Mouse (Mus musculus) CD4-positive, CD25-positive, alpha-beta regulatory T cell, adult 4 months (primary cell): Measurements from ENCODE around the gene Gm20425. TPM values are rescaled to one million over a fixed set of nuclear protein-coding genes. Genes with fewer than 3 reads are reported as not detected.
"Not testable (repeated sequence)": the region's sequence is repeated elsewhere in the genome, so short reads cannot be mapped to it uniquely, and the experiment has no call there.

Experiments used
- ATAC-seq: one replicate; pipeline ENCODE4 v1.8.0; 2017
- polyA plus RNA-seq, 2 experiments: library from polyadenylated mRNA; unstranded; fragments of 100-300 nt; shearing (Covaris generic); gene quantifications; one replicate each; pipeline ENCODE4 v1.2.1; 2017

The Gm20425 gene
- polyA plus RNA-seq, 2 experiments from 2014 or later = 1.5 to 4.2 TPM

DNA sequence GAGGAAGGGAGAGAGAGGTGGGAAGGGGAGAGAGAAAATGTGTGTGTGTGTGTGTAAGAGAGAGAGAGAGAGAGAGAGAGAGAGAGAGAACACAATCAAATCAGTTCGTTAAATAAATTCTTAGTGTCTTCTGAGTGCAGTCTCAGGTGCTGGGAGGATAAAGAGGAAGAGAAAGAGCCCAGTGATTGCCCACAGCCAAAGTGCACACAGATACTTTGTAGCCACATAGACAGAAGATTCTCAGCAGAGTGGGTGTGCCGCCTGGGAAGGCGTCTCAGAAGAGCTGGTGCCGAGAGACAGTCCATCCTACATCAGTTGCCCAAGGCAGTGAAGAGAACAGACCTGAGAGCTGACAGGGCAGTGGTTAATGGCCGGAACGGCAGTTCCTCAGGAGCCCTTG lies 15.8 kb downstream of the Gm20425 start:
- ATAC-seq = no peak

DNA sequence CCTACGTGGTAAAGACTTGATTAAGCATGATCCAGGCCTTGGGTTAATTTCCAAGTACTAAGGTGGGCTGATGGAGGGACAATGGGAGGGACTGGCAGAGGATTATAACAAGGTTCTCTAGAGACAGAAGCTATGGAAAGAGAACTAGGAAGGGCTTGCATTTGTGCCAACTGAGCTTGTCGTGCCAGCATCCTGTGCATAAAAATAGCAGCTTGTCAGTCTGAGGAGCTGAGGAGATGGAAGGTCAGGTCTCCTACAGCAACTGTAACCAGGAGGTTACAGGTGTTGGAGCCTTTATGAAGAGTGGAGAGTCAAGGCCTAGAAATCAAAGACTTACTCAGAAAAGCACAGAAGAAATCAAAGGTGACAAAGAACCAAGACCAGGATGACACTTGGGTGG lies 16.5 kb downstream of the Gm20425 start:
- no peak for ATAC-seq

DNA sequence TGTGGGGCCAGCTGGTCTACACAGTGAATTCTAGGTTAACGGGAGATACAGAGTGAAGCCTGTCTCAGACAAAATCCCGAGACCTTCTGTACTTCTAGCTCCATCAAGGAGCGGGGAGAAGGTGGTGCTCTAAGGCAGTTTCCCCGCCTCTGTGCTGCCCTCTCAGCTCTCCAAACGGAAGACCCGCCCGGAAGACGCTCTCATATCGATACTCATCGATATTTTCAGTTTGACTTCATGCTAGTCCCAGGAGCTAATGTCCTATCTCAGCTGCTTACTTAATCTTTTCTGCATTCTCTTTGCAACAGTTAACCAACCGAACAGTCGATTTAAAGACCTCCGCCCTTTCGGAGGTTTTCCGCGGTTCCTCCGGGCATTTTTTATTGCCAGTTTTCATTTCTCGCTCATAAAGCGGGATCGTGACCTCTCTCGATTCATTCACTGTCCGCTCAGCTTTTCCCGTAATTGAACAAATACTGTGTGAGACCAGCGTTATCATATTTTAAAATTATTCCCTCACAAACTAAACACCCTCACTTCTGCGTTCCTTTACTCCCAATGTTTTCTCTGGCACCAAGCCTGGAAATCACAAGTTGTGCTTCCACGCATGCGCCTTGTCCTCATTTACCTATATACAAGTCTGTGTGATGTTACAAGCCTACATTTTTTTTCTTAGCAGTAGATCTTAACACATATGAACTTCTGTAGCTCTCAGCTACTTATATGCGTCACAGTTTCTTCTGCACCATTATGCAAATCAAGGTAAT lies 17.3 kb downstream of the Gm20425 start:
- no peak for ATAC-seq

- ATAC-seq = no peak
Observed at GRCm38 (mm10) chr9:103208802-103209423, 21.2 kb downstream of the Gm20425 start.

GRCm38 (mm10) chr9:103207846-103208245 lies 22.3 kb downstream of the Gm20425 start:
- peak; percentile 98 for ATAC-seq

DNA sequence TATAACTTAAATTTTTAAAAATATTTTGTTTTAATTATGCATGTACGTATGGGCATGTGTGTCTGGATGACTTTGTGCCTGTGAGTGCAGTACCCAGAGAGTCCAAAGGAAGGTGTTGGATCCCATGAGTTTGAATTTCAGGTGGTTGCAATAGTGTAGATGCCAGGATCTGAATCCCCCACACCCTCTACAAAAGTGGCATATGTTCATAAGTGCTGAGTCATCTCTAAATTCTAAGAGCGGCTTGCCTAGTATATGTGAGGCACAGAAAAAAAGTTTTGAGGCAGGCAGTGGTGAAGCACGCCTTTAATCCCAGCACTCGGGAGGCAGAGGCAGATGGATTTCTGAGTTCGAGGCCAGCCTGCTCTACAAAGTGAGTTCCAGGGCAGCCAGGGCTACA lies 24.3 kb downstream of the Gm20425 start:
- ATAC-seq = no peak

GRCm38 (mm10) chr9:103201561-103202260 lies 28.4 kb downstream of the Gm20425 start, which contains the start of gene Srprb:
Gene Srprb, minus strand, starts transcription at chr9:103202137.
- ATAC-seq = peak; percentile 99

DNA sequence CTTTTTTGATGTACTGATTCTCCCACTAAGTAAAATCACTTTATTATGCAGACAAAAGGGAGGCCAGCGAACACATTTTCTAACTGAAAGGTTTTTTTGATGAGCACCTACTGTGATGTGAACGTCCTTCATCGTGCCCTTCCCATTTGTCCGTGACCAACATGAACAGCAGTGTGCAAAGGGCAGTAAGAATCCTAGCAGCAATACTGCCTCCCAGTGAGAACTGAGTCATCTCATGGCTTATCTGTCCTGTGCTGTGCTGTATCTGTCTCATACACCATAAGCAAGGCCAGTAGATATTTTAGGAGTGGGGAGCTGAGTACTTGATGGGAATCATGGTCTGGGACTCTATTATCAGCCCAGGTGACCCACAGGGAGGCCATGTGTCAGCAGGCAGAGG lies 41.7 kb downstream of the Gm20425 start:
- no peak for ATAC-seq

GRCm38 (mm10) chr9:103186747-103187146 lies 43.4 kb downstream of the Gm20425 start:
- ATAC-seq = no peak

GRCm38 (mm10) chr9:103185946-103186345 lies 44.2 kb downstream of the Gm20425 start:
- no peak for ATAC-seq

DNA sequence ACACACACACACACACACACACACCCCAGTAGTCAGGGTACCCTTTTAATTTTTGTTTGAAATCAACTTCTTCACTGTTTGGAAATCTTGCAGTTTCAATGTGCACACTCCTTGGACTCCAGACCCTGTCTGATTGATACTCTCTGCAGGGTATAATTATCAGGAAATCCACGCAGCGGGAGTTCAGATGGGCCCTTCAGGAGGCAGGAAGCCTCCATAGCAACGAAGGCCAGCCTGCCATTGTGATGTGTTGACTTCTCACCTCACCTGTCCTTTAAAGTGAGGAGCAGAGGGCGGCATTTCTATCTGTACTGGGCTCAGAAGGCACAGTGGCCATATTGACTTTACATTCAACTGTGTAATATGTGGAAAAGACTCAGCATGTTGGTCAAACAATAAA lies 45.3 kb downstream of the Gm20425 start:
- ATAC-seq = no peak

DNA sequence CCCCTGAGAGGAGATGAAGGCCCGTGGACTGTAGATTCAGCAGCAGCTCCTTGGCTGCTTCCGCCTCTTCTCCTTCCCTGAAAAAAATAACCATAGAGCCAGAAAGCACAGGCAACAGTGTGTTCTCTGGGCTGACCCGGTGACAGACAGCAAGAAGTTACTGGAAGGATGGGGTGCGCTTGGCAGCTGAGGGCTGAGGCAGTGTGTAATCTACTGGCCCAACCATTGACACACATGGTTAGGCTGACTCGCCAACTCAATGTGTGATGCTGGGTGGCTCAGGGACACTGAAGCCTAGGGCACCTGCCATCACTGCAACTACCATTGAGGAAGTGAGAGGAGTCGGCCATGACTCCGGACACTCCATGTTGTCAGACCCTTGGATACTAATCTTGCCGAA lies 48.2 kb downstream of the Gm20425 start:
- ATAC-seq = no peak

- peak; percentile 98 for ATAC-seq
Observed at GRCm38 (mm10) chr9:103180807-103181565, 49.1 kb downstream of the Gm20425 start.

- ATAC-seq = no peak
Observed at GRCm38 (mm10) chr9:103180303-103180702, 49.8 kb downstream of the Gm20425 start.

- ATAC-seq = no peak
Observed at GRCm38 (mm10) chr9:103175692-103176091, 54.4 kb downstream of the Gm20425 start.

GRCm38 (mm10) chr9:103174771-103175519 lies 55.2 kb downstream of the Gm20425 start:
- no peak for ATAC-seq

DNA sequence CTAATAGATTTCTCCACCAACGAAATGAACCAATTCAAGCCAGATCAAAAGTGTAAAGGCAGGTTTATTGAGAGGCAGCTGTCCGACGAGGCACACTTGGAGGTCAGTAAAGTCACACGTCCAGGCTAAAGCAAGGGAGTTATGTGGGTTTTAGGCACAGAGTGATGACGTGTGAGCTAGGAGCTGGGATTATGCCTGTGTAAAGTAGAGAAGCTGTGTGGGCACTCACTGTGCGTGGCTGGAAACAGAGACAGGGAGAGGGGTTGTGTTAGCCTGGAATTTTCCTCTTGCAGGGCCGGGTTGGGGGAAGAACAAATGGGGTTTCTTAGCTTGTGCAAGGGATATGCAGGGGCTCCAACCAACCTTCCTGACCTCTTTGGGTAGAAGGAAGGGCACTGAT lies 61.3 kb downstream of the Gm20425 start:
- no peak for ATAC-seq

- no peak for ATAC-seq
Observed at GRCm38 (mm10) chr9:103168046-103168445, 62.1 kb downstream of the Gm20425 start.

DNA sequence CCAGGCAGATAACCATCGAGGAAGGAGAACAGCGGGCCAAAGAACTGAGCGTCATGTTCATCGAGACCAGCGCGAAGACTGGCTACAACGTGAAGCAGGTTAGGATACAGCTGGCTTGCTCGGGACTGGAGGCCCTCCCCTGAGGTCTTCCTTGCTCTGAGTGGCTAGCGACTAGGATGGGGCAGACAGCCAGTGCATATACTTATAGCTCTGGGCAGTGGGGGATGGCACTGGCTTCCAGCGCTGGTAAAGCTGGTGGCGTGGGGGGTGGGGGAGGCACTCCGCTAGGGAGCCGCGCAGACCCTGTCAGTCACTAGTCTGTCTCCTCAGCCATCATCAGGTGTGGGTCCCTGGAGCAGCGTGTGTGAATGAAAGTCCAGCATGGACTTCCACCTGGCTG lies 66.3 kb downstream of the Gm20425 start:
- ATAC-seq = no peak

DNA sequence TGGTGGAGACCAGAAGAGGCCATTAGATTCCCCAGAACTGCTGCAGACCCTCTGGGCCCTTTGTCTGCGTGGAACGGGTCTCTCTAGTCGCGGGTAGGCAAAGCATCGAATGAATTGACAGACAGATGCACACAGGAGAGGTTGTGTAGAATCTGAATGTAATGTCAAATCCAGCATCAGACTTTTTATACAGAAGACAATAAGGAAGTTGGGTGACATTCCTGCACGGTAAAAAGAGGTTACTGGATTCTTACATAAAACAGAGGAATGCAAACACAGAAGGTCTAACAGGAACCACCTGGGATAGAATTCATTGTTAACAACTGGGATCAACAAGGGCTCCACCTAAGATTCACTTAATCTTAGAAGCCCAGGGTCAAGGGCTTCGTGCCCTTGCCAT lies 74.9 kb downstream of the Gm20425 start:
- ATAC-seq = not testable (repeated sequence)

- ATAC-seq = no peak
Observed at GRCm38 (mm10) chr9:103154568-103154967, 75.5 kb downstream of the Gm20425 start.

DNA sequence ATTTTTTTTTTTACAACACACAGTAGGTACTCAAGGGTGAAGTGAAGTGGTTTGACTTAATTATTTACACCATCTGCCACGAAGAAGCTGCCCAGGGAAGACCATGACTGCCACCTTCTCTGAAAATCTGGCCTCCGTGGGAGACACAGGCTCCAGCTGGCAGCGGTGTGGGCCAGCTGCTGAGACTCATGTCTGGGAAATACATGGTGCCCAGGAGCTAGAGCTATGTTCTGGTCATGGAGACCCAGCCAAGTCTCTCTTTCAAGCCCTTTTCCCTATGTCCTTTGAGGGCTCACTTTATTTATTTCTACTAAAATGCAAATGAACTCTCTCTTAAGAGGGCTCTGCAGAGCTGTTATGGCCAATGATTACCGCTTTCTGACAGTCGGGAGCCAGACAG lies 76.8 kb downstream of the Gm20425 start:
- ATAC-seq = no peak
